Mouse (Mus musculus): ENCODE measurements around the gene Snrpd3.

GRCm38 (mm10) chr10:75521643-75522042 is 4.3 kb downstream of the Snrpd3 start:
- TF ChIP-seq CTCF (IDR thresholded peaks at IDR 0.05; ENCODE audit: low read depth) (no peak), EP300 (IDR thresholded peaks at IDR 0.05; ENCODE audit: low read depth) (no peak)

Data from liver, postnatal 0 days (tissue).